Mouse (Mus musculus): ENCODE data around the gene Prpf6. TPM values are rescaled to one million over a fixed set of nuclear protein-coding genes. Genes with fewer than 3 reads are reported as not detected.

Gene Prpf6
- polyA plus RNA-seq, 1 experiment = 10.4 TPM

DNA sequence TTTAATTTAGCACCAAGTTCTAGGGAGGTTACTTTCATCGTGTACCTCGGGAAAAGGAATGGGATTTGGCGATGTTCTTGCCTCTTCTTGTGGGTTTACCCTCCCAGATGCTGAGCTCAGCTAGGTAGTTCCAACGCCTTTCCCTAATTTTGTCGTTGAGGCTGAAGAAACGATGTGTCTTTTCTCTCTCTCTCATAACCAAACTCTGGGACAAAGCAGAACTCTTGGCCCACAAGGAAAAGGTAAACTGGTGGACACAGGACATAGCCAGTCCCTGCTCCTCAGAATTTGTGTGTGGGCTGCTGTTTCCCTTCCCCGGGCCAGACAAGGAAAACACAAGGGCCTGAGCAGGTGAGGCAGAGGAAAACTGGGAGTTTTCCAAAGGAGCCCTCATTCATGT, 80.3 kb downstream of the Prpf6 start:
- Histone ChIP-seq H3K27me3 (ENCODE audit: control insufficient read depth, insufficient read depth, low read length) (peaks cover 53% of the 10 kb centered on the region), H3K4me3 (ENCODE audit: low read depth, low read length) (no peak overlapping the region), H3K4me1 (ENCODE audit: control insufficient read depth, insufficient read depth, insufficient read length, low read length) (no peaks in the 10 kb centered on the region; the same call in 1 of the 2 replicates), H3K36me3 (ENCODE audit: control insufficient read depth, insufficient read depth, low read length) (no peaks in the 10 kb centered on the region), H3K27ac (ENCODE audit: insufficient read depth, low read depth, low read length) (no peak overlapping the region; the same call in 1 of the 2 replicates)
- 41% methylated on average over 7 of the region's 7 CpGs for WGBS
- no peak for TF ChIP-seq POLR2A (IDR thresholded peaks at IDR 0.05; ENCODE audit: low read depth, low read length)
- TF ChIP-seq CTCF (IDR thresholded peaks at IDR 0.05; ENCODE audit: extremely low read depth, insufficient read length, insufficient replicate concordance, low read depth, low read length) = no peak

DNA sequence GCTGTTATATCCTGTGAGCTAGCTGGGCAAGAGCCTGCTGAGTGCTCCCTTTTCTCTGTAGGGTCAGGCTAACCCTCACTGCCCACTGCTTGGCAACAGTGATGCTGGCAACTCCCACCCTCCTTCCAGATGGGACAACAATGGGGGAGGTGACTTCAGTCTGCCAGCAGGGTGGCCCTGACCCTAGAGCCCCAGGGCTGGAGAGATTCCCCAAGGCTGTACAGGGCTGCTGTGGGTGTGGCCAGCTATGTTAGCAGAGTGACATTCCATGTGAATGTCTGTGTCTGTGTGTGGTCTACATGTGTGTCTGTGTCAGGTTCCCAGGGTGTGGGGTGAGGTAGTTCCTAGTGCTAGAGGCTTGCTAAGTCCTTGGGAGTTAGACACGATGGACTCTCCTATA, 81.8 kb downstream of the Prpf6 start:
- H3K27me3 ChIP-seq (ENCODE audit: control insufficient read depth, insufficient read depth, low read length) = peaks cover 50% of the 10 kb centered on the region

DNA sequence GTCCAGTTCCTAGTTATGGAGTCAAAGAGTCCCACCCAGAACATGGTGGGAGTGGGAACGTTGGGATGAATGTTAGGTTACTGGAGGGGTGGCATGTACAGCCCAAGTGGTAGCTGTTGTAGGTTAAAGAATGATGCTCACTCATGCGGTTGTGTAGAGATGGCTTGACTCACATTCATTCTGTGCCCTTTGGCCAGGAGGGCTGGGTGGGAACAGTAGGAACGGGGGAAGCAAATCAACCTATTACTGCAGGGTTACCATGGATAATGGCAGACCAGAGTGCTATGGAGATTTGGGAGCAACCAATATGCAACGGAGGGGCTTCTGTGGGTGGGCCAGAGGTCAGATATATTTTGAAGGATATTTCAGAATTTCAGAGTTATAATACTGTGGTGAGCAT, 83.3 kb downstream of the Prpf6 start:
- Histone ChIP-seq H3K27ac (ENCODE audit: insufficient read depth, low read depth, low read length) (no peak overlapping the region), H3K27me3 (ENCODE audit: control insufficient read depth, insufficient read depth, low read length) (peaks cover 46% of the 10 kb centered on the region), H3K4me3 (ENCODE audit: low read depth, low read length) (no peak overlapping the region), H3K4me1 (ENCODE audit: control insufficient read depth, insufficient read depth, insufficient read length, low read length) (no peaks in the 10 kb centered on the region; the same call in 1 of the 2 replicates), H3K36me3 (ENCODE audit: control insufficient read depth, insufficient read depth, low read length) (no peaks in the 10 kb centered on the region)
- no peak for TF ChIP-seq CTCF (IDR thresholded peaks at IDR 0.05; ENCODE audit: extremely low read depth, insufficient read length, insufficient replicate concordance, low read depth, low read length)
- no peak for TF ChIP-seq POLR2A (IDR thresholded peaks at IDR 0.05; ENCODE audit: low read depth, low read length)
- WGBS = 77% methylated on average over 4 of the region's 4 CpGs

More for the DNA sequence above, 81.8 kb downstream of the Prpf6 start:
- TF ChIP-seq CTCF (IDR thresholded peaks at IDR 0.05; ENCODE audit: extremely low read depth, insufficient read length, insufficient replicate concordance, low read depth, low read length) = no peak
- TF ChIP-seq POLR2A (IDR thresholded peaks at IDR 0.05; ENCODE audit: low read depth, low read length) = no peak
- H3K4me1 ChIP-seq (ENCODE audit: control insufficient read depth, insufficient read depth, insufficient read length, low read length) = no peaks in the 10 kb centered on the region; the same call in 1 of the 2 replicates
- H3K4me3 ChIP-seq (ENCODE audit: low read depth, low read length) = no peak overlapping the region
- H3K27ac ChIP-seq (ENCODE audit: insufficient read depth, low read depth, low read length) = peak overlapping the region; percentile 43; the same call in 1 of the 2 replicates
- no peaks in the 10 kb centered on the region for H3K36me3 ChIP-seq (ENCODE audit: control insufficient read depth, insufficient read depth, low read length)
- 61% methylated on average over 1 of the region's 1 CpGs for WGBS

DNA sequence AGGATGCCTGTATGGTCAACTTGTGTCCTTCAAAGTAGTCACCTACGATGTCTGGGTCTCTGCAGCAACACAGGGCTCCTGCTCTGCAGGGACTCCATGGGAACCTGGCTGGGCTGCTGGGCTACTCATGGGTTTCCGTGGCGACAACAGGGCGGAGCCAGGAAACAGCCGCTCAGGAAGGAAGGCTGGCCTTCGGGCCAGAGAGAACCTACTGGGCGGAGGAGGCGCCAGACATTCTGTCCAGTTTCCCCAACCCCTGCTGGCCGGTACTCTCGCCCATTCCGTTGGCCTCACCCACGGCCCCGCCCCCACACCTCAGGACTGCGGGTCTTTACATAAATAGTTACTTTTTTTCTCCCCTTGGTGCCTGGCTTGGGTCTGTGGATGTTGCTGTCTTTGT, 83.8 kb downstream of the Prpf6 start:
- H3K4me3 ChIP-seq (ENCODE audit: low read depth, low read length) = peak overlapping the region; percentile 4; the same call in 1 of the 2 replicates
- H3K4me1 ChIP-seq (ENCODE audit: control insufficient read depth, insufficient read depth, insufficient read length, low read length) = no peaks in the 10 kb centered on the region; the same call in 1 of the 2 replicates
- peaks cover 44% of the 10 kb centered on the region for H3K27me3 ChIP-seq (ENCODE audit: control insufficient read depth, insufficient read depth, low read length)
- no peaks in the 10 kb centered on the region for H3K36me3 ChIP-seq (ENCODE audit: control insufficient read depth, insufficient read depth, low read length)
- 3% methylated on average over 14 of the region's 14 CpGs for WGBS
- TF ChIP-seq CTCF (IDR thresholded peaks at IDR 0.05; ENCODE audit: extremely low read depth, insufficient read length, insufficient replicate concordance, low read depth, low read length) = no peak
- no peak for TF ChIP-seq POLR2A (IDR thresholded peaks at IDR 0.05; ENCODE audit: low read depth, low read length)
- no peak overlapping the region for H3K27ac ChIP-seq (ENCODE audit: insufficient read depth, low read depth, low read length)

DNA sequence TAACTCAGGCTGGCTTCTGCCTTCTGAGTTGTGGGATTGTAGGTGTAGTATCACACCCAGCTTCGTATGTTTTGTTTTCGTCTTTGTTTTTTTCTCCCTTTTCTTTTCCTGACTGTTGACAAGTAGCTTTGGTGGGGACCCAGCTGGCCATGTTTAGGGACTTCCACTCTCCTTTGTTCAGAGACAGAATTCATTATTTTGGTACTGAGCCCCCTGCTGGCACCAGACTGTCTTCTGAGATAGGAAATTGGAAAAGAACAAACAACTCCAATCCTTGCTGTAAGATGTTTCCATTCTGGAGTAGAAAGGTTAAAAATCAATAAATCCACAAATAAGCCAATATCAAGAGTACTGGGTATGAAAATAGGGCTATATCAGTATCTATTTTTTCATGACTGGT, 84.8 kb downstream of the Prpf6 start:
- Histone ChIP-seq H3K4me3 (ENCODE audit: low read depth, low read length) (no peak overlapping the region), H3K4me1 (ENCODE audit: control insufficient read depth, insufficient read depth, insufficient read length, low read length) (peaks cover 3% of the 10 kb centered on the region; the same call in 1 of the 2 replicates), H3K27ac (ENCODE audit: insufficient read depth, low read depth, low read length) (no peak overlapping the region), H3K27me3 (ENCODE audit: control insufficient read depth, insufficient read depth, low read length) (peaks cover 34% of the 10 kb centered on the region), H3K36me3 (ENCODE audit: control insufficient read depth, insufficient read depth, low read length) (no peaks in the 10 kb centered on the region)
- no peak for TF ChIP-seq CTCF (IDR thresholded peaks at IDR 0.05; ENCODE audit: extremely low read depth, insufficient read length, insufficient replicate concordance, low read depth, low read length)
- TF ChIP-seq POLR2A (IDR thresholded peaks at IDR 0.05; ENCODE audit: low read depth, low read length) = no peak
- WGBS = 76% methylated on average over 2 of the region's 2 CpGs

DNA sequence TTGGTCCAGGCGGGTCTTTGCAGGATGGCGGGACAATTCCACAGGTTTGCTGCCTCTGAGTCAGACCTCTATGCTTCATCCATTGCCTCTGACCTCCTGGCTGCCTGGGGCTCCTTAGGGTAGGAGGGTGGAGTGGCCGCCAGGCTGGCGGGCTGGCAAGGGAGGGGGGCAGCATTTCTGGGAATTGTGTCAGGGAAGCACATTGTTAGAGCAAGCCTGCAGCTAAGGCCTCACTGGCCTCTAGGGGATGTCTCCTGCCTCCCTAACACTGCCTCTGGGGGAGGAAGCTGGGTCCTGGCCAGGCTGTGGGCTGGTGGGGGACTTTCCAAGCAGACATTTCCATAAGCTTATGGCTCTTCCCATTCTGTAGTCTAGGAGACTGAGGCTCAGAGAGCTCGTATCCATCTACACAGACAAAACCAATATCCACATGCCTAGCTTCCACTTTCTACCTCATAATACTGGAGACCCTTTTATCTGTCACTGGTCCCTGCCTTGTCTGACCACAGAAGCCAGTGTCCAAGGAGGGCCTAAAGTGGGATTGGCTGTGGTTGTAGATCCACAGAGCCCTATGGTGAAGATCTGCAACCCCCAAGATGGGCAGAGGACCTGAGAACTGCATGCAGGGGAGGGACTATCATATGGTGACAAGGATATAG, 85.6 kb downstream of the Prpf6 start:
- TF ChIP-seq CTCF (IDR thresholded peaks at IDR 0.05; ENCODE audit: extremely low read depth, insufficient read length, insufficient replicate concordance, low read depth, low read length) (no peak), POLR2A (IDR thresholded peaks at IDR 0.05; ENCODE audit: low read depth, low read length) (no peak)
- H3K27ac ChIP-seq (ENCODE audit: insufficient read depth, low read depth, low read length) = peak overlapping the region; percentile 40
- 82% methylated on average over 5 of the region's 5 CpGs for WGBS

DNA sequence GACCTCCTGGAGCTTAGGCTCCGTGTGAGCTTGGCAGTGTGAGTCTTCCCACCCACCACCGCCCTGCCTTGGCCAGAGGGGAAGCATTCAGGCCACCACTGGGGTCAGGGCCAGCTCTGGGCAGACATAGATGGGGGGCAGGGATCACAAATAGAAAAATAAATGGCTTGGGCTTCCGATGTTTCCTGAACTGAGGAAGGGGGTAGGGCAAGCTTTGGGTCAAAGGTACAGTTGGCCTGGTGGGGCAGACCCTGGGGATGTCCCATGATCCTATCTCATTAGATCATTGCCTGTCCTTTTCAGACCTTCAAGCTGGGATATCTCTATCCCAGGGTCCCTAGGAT, 86.1 kb downstream of the Prpf6 start:
- TF ChIP-seq POLR2A (IDR thresholded peaks at IDR 0.05; ENCODE audit: low read depth, low read length) (no peak), CTCF (IDR thresholded peaks at IDR 0.05; ENCODE audit: extremely low read depth, insufficient read length, insufficient replicate concordance, low read depth, low read length) (no peak)
- H3K4me1 ChIP-seq (ENCODE audit: control insufficient read depth, insufficient read depth, insufficient read length, low read length) = peaks cover 3% of the 10 kb centered on the region; the same call in 1 of the 2 replicates
- no peak overlapping the region for H3K4me3 ChIP-seq (ENCODE audit: low read depth, low read length)
- no peaks in the 10 kb centered on the region for H3K36me3 ChIP-seq (ENCODE audit: control insufficient read depth, insufficient read depth, low read length)
- 59% methylated on average over 3 of the region's 3 CpGs for WGBS
- peak overlapping the region; percentile 40 for H3K27ac ChIP-seq (ENCODE audit: insufficient read depth, low read depth, low read length)
- peaks cover 22% of the 10 kb centered on the region for H3K27me3 ChIP-seq (ENCODE audit: control insufficient read depth, insufficient read depth, low read length)

More for the DNA sequence above, 85.6 kb downstream of the Prpf6 start:
- H3K27me3 ChIP-seq (ENCODE audit: control insufficient read depth, insufficient read depth, low read length) = peaks cover 26% of the 10 kb centered on the region
- no peak overlapping the region for H3K4me3 ChIP-seq (ENCODE audit: low read depth, low read length)
- peaks cover 3% of the 10 kb centered on the region; the same call in 1 of the 2 replicates for H3K4me1 ChIP-seq (ENCODE audit: control insufficient read depth, insufficient read depth, insufficient read length, low read length)
- H3K36me3 ChIP-seq (ENCODE audit: control insufficient read depth, insufficient read depth, low read length) = no peaks in the 10 kb centered on the region

All from small intestine, adult 2 months (tissue).